Mouse (Mus musculus) thymus, adult 2 months (tissue): ENCODE measurements around the gene Mcm9. TPM values are rescaled to one million over a fixed set of nuclear protein-coding genes. Genes with fewer than 3 reads are reported as not detected.

Experiments
- DNase-seq: peaks from one replicate; pipeline ENCODE4 v3.0.0; 2021
- H3K27ac ChIP-seq: fragments of 200-500 bp; 2 replicates; pipeline ENCODE4 v1.5.1; 2012; ENCODE audit warnings: low read length, control low read depth; ENCODE audit not compliant: control insufficient read depth, insufficient read depth
- H3K27me3 ChIP-seq: fragments of 200-500 bp; 2 replicates; pipeline ENCODE4 v1.6.1; 2012; ENCODE audit warnings: mild to moderate bottlenecking, low read length, moderate library complexity, mixed read lengths; ENCODE audit not compliant: control insufficient read depth, insufficient read depth
- H3K36me3 ChIP-seq: fragments of 200-500 bp; 2 replicates; pipeline ENCODE4 v1.6.1; 2012; ENCODE audit warnings: mild to moderate bottlenecking, low read length, moderate library complexity; ENCODE audit not compliant: control insufficient read depth, insufficient read depth
- H3K4me1 ChIP-seq: fragments of 200-500 bp; replicated peaks from 2 replicates; pipeline ENCODE4 v1.6.1; 2012; ENCODE audit warnings: low read length; ENCODE audit not compliant: control insufficient read depth, insufficient read depth
- H3K4me3 ChIP-seq: fragments of 200-500 bp; 2 replicates; pipeline ENCODE4 v1.5.1; 2012; ENCODE audit warnings: mild to moderate bottlenecking, low read length, control low read depth, moderate library complexity; ENCODE audit not compliant: control insufficient read depth, insufficient read depth
- CTCF ChIP-seq: fragments of 200-500 bp; IDR thresholded peaks from 2 replicates; pipeline ENCODE4 v1.5.1; 2012; ENCODE audit warnings: mild to moderate bottlenecking, control low read depth, low read length, moderate library complexity, borderline replicate concordance; ENCODE audit not compliant: control insufficient read depth, poor library complexity, insufficient read depth; ENCODE audit errors: extremely low read depth
- POLR2A ChIP-seq: fragments of 200-500 bp; IDR thresholded peaks from 2 replicates; pipeline ENCODE4 v1.6.1; 2012; ENCODE audit warnings: mild to moderate bottlenecking, low read length, control low read depth, moderate library complexity; ENCODE audit not compliant: control insufficient read depth, poor library complexity, insufficient read depth; ENCODE audit errors: extremely low read depth
- WGBS: fragments of 180-500 bp; shearing (Covaris S2); methylation state at CpG from one replicate; pipeline ENCODE4 v1.1.7; 2018; 5-methylcytosine and 5-hydroxymethylcytosine counted together
- polyA plus RNA-seq: library from polyadenylated mRNA; depleted of rRNA; stranded (reverse); fragments of >200 nt; gene quantifications from 2 replicates; pipeline ENCODE4 v1.2.3, GENCODE M21; 2012

Mcm9 gene
- polyA plus RNA-seq, 1 experiment: 8.4 TPM

DNA sequence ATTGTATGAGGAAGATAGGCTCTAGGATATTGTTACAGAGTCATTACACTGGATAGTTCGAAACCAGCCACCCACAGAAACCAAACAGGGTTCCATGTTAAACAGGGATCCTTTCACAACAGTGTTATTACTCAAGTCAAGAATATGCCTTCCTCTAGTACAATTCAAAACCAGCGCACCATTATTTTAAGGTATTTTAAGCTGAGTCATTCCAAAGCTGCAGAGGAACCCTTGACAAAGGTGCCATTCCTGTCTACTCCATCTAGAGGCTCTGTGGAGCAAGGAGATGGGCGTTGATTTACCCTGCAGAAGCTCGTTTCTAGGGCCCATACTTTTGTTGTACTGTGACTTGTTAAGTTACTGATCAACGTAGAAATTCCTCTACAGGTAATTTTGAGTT is 31.4 kb downstream of the Mcm9 start:
- no peak for TF ChIP-seq CTCF
- no peak for TF ChIP-seq POLR2A
- DNase-seq: no peak
- H3K36me3 ChIP-seq: peaks cover 22% of the 10 kb centered on the region
- no peak overlapping the region for H3K27ac ChIP-seq
- WGBS: 57% methylated on average over 5 of the region's 5 CpGs
- H3K27me3 ChIP-seq: no peaks in the 10 kb centered on the region
- no peak overlapping the region for H3K4me3 ChIP-seq
- peaks cover 7% of the 10 kb centered on the region for H3K4me1 ChIP-seq

DNA sequence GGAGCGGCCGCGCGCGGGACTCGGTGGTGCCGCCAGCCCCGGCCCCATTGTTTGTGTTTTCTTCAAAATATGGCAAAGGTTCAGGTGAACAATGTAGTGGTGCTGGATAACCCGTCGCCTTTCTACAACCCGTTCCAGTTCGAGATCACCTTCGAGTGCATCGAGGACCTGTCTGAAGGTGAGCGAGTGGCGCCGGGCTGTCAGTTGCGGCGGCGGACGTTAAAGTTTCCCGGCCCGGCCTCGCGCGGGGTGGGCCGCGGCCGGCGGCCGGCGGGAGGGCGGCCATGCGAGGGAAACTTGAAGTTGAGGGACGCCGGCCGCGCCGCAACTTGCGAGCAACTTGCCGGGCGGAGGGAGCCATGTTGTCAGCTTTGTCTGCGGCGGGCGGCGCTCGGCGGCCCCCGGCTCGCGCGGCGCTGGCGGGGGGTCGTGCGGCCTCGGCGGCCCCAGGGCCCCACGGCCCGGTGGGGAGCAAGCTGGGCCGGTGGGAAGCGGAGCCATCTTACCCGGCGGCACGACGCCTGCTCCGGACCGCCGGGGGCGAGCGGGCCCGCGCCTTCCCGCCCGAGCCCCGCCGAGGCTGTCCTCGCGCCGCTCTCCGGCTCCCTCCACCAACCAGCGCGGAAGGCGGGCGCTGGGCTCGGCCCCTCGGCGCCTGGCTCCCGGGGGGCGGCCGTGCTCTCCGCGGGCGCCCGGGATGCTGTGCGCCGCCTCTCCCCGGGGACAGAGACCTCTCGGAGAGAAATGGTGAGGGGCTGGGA is 32.9 kb downstream of the Mcm9 start:
- H3K27ac ChIP-seq: peak overlapping the region; percentile 83
- H3K4me3 ChIP-seq: peak overlapping the region; percentile 92
- DNase-seq: peak; percentile 53
- WGBS: under 1% methylated on average over 99 of the region's 99 CpGs
- no peaks in the 10 kb centered on the region for H3K27me3 ChIP-seq
- H3K4me1 ChIP-seq: peaks cover 7% of the 10 kb centered on the region
- H3K36me3 ChIP-seq: peaks cover 7% of the 10 kb centered on the region; the same call in 1 of the 2 replicates
- TF ChIP-seq POLR2A (no peak), CTCF (0 out of 2 replicates have a peak, but pooled peaks have one; percentile 30)

DNA sequence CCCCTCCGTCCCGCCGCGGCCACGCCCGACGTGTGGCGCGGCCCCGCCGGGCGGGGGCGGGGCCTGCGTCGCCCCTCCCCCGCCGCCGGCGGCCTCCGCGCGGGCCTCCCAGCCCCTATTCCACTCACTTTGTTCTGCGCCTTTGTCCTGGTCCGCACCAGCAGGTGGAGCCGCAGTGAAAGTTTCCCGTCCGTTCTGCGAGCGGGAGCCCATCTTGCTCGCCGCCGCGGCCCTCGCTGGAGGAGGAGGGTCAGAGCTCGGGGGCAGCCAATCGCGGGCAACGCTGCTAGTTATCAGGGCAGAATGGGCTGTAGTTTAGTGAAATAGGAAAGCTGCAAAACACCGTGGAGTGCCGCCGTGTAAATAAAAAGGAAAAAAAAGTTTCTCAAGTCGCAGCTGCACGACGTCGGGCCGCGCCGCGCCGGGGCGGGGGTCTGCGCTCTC is 33.5 kb downstream of the Mcm9 start, which contains the start of gene Asf1a:
TSS of gene Asf1a (plus strand) at position 81 of the 444 bp plus-strand sequence.
- peak; percentile 65 for TF ChIP-seq POLR2A
- peak; percentile 82 for TF ChIP-seq CTCF
- peak; percentile 96 for DNase-seq
- under 1% methylated on average over 52 of the region's 52 CpGs for WGBS
- Histone ChIP-seq H3K27ac (peak within 1 kb of the TSS; percentile 83), H3K27me3 (no peaks in the 10 kb centered on the region), H3K36me3 (0 out of 2 replicates have a peak, but pooled peaks cover 5% of the 10 kb centered on the region), H3K4me1 (peaks cover 7% of the 10 kb centered on the region), H3K4me3 (peak within 1 kb of the TSS; percentile 92)

DNA sequence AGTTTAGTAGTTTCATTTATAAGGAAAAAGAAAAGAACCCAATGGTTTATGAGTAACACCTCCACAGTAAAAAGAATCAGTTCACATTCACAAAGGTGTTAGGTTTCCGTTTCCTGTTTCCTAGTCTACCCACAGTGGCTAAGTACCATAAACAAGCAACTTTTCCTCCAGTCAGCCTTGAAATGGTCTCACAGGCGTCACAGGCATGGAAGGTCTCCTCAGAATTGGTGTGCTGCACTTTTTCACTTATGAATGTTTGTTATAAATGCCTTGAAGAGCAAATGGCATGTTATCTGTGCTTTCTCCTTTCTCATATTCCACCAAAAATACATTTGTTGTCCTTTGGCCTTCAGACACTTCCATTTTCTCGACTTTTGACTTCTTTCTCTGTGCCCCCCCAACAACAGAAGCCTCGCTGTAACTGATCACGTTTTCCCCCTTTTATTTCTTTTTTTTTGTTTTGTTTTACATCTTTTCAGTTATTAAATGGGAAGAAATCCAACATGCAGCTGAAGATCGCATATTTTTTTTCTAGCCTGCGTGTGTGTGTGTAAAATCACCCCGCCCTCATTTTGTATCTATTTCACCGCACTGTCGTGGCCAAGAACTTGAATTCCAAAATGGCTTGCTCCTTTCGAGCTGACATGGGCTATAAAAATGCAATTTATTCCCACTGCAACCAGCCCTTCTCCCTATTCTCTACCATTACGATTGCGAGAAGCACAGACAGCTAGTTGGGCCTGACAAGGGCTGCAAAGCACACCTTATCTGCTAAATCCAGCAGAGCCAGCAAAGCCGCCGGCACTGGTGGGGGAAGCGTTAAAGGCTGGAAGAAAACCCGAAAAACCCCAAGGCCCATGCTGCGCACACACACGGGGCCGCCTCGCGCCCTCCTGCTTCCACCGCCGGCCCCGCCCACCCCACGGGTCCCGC is 34.2 kb downstream of the Mcm9 start:
- 2% methylated on average over 27 of the region's 27 CpGs for WGBS
- TF ChIP-seq CTCF: no peak
- no peak for TF ChIP-seq POLR2A

DNA sequence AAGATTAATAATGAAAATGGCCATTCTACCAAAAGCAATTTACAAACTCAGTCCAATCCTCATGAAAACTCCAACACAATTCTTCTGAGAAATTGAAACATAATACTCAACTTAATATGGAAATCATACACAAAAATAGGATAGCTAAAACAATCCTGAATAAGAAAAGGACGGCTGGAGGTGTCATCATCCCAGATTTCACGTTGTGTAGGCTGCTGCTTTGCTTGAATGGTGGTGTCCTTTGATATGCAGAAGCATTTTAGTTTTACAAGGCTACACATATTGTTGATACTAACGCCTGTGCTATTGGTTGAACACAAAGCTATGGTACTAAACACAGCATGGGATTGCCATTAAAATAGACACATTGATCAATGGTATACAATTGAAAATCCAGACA is 44.5 kb downstream of the Mcm9 start:
- H3K27ac ChIP-seq: no peak overlapping the region
- H3K27me3 ChIP-seq: no peaks in the 10 kb centered on the region
- WGBS: 94% methylated on average over 3 of the region's 3 CpGs
- no peak overlapping the region for H3K4me3 ChIP-seq
- 0 out of 2 replicates have a peak, but pooled peaks cover 4% of the 10 kb centered on the region for H3K4me1 ChIP-seq
- TF ChIP-seq POLR2A: no peak
- TF ChIP-seq CTCF: no peak
- no peak for DNase-seq
- no peaks in the 10 kb centered on the region for H3K36me3 ChIP-seq

More for the DNA sequence above, 34.2 kb downstream of the Mcm9 start:
- H3K36me3 ChIP-seq: 0 out of 2 replicates have a peak, but pooled peaks cover 5% of the 10 kb centered on the region
- peaks cover 7% of the 10 kb centered on the region for H3K4me1 ChIP-seq
- no peaks in the 10 kb centered on the region for H3K27me3 ChIP-seq
- peak overlapping the region; percentile 50 for H3K4me3 ChIP-seq
- peak overlapping the region; percentile 73 for H3K27ac ChIP-seq
- peak; percentile 23 for DNase-seq

DNA sequence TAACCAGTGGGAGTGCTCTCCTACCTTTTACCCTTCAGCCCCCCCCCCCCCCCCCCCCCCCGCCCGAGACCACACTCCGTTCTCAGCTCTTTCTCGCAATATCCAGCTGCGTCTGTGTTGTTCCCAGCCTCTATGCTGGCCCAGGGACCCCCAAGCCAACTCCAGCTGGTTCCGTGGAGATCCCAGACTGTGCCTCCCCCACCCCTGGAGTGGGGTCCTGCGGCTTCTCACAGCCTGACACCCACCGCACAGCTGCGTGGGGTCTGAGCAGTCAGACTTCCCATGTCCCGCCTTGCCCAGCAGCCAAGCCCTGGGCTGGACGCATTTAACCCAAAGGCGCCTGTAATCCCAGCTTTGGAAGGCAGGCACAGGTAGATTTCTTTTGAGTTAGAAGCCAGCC is 49.2 kb downstream of the Mcm9 start:
- no peak for DNase-seq
- 96% methylated on average over 9 of the region's 12 CpGs for WGBS

DNA sequence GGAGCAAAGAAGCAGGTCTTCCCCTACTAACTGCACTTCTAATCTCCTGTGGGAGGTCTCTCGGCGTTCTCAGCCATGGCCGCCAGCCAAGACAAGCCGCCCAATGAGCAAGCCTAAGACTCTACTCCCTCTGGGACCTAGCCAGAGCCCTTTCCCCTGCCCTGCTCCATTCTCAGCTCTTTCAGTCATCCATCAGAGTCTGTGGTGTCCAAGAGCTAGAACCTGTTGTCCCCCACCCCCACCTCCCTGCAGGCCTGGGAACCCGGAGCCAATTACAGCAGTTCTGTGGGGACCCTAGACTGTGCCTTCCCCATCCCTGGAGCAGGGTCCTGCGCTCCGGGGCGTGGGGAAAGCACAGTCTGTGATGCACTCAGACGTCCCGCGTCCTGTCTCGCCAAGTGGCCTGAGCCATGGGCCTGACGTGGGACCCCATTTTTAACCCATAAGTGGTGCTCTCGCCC is 49.6 kb downstream of the Mcm9 start:
- TF ChIP-seq POLR2A (no peak), CTCF (no peak)
- Histone ChIP-seq H3K27ac (no peak overlapping the region), H3K27me3 (no peaks in the 10 kb centered on the region), H3K4me1 (no peaks in the 10 kb centered on the region), H3K4me3 (no peak overlapping the region), H3K36me3 (no peaks in the 10 kb centered on the region)
- no peak for DNase-seq
- WGBS: 82% methylated on average over 14 of the region's 14 CpGs

More for the DNA sequence above, 49.2 kb downstream of the Mcm9 start:
- Histone ChIP-seq H3K27me3 (no peaks in the 10 kb centered on the region), H3K4me1 (no peaks in the 10 kb centered on the region), H3K27ac (no peak overlapping the region), H3K4me3 (no peak overlapping the region), H3K36me3 (no peaks in the 10 kb centered on the region)
- TF ChIP-seq POLR2A: no peak
- no peak for TF ChIP-seq CTCF
